Mouse (Mus musculus): Measurements from ENCODE around the gene Slc2a13.

- TF ChIP-seq POLR2A (IDR thresholded peaks at IDR 0.05; ENCODE audit: borderline replicate concordance, low read depth, low read length) (no peak), CTCF (IDR thresholded peaks at IDR 0.05; ENCODE audit: low read depth, low read length) (no peak)
Observed at GRCm38 (mm10) chr15:91613981-91614665, 41.1 kb upstream of the Slc2a13 start.
